Mouse (Mus musculus): ENCODE measurements at regions not wholly inside any gene's neighbourhood (a gene's known extent, or its start where the extent isn't known, plus 50 kb on each side); places are given as distances from the start of the nearest gene placed in this dataset.

DNA sequence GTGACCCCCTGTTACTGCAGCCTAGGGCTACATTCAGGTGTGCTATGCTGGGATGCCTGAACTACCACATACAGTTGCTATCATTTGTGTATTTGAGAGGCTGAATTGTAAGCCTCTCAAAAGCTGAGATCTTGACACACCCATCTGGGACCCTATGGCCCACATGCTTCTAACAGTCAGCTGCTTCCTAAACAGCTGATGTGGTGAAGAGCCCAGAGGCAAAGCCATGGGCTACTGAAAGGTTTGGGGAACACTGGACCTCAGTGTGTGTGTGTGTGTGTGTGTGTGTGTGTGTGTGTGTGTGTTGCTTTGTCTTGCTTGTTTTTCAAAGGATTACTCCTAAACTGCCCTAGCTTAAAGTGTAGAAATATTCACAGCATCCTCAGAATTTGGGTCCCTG lies 75.0 kb downstream of the Lbh start:
- DNase-seq, result no peak

GRCm38 (mm10) chr17:72993626-72994025 lies 75.5 kb downstream of the Lbh start:
- no peak for DNase-seq

DNA sequence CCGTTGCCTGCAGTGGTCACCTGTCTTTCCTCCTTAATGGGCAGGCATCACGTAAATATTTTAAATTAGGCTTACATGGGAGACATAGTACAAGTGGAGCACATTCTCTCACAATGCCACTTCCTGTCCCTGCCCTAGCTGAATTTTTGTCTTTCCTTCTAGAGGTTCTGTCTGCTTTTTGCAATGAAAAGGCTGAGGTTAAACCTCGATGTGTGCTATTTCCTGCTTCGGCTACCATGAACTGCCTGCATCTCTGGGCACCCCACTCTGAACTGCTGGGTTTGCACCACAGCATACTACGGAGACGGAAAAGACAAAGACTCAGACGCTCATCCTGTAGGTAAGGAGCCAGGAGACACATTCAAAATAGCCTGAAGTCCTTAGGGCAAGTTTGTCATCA lies 78.4 kb downstream of the Lbh start:
- DNase-seq, result no peak

- peak; percentile 21 for DNase-seq
Measured at GRCm38 (mm10) chr17:72997301-72997921, 79.3 kb downstream of the Lbh start.

GRCm38 (mm10) chr17:73005100-73005499 lies 87.0 kb downstream of the Lbh start:
- no peak for DNase-seq

DNA sequence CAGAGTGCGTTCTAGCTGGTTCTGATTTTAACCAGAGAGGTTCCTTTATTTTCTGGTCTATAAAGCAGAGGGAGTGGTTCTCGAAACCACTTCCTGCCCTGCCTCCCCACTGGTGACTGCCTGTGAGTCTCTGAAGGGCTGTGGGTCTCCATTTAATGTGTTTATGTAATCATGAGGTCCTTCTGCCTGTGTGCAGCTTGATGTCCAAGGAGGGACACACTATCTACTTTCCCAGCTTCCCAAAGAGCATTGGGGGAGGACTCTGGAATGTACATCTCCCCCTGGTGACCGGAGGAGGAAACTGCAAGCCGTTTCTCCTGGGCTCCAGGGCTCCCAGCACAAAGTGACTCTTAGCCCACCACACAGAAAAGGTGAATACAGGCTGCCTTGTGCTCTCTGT lies 90.8 kb downstream of the Lbh start:
- DNase-seq, result peak; percentile 42

- no peak for DNase-seq
Measured at GRCm38 (mm10) chr17:73009962-73010361, 91.9 kb downstream of the Lbh start.

DNA sequence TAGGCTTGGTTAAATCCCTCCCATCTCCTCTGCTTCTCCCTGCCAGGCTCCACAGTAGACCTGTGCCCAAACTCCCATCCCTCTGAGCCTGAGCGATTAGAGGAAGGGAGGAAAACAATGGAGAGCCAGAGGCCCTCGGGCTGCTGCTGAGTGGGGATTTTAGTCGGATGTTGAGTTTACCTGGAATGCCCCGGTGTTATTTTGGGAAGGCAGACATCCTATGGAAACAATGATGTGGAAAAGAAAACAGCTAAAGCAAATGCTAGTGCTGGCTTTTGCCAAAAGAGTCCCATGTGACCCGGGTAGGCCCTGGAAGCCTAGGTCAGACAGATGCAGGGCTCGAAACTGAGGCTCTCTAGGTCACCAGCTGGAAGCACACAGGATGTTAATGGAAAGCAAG lies 94.3 kb downstream of the Lbh start:
- DNase-seq, result no peak

GRCm38 (mm10) chr17:73012954-73013353 lies 94.8 kb upstream of the Lclat1 start:
- no peak for DNase-seq

DNA sequence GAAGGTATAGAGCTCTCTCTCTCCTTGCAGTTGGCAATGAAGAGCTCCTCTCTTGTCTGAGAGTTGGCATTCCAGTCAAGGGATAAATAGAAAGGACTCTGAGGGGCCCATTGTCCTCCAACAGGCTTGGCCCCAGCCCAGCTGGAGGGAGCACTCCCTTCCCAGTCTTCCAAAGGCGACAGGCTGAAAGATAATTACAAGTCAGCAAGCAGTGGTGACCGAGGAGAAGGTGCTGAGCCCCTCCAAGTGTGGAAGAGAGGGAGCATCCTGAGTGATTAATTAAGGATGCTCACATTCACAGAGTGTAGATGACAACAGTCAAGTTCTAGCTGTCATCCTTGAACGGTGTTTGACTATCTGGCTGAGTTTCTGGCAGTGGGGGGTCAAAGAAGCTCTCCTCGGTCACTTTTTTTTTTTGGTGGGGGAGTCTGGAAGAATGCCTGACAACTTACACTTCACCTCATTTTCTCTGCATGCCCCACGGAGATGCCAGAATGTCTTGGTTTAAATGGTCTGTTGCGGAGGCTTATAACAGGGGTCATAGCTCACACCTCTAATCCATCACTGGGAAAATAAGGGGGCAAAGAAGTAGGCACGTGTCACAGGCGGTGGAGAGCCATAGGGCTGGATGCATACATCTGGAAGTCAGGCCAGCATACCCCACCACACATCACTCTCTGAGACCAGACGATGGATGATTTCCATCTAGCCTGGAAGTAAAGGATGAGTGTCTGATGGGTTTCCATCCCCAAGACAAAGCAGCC lies 93.5 kb upstream of the Lclat1 start:
- DNase-seq, result no peak

- DNase-seq, result no peak
Measured at GRCm38 (mm10) chr17:73017173-73017572, 90.6 kb upstream of the Lclat1 start.

- peak; percentile 24 for DNase-seq
Measured at GRCm38 (mm10) chr17:73022630-73023051, 85.1 kb upstream of the Lclat1 start.

GRCm38 (mm10) chr17:73023362-73024107 lies 84.2 kb upstream of the Lclat1 start:
- no peak for DNase-seq

DNA sequence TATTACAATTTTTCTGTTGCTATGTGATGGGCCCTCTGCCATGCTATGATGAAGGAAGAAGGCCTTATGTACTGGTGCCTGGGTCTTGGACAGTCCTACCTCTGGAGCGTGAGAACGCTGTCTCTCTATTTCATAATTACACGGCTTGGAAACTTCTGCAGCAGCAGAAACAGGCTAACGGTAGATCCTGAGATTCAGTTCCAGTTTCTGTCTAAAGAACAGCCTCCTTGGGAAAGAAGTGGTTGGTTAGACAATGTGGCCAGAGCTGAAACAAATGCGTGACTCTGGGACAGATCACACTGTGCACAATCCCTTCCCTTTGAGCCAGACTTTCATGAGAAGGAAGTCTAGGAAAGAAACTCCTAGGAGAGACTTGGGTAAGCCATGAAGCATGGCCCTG lies 80.7 kb upstream of the Lclat1 start:
- no peak for DNase-seq

GRCm38 (mm10) chr17:73031796-73032195 lies 76.0 kb upstream of the Lclat1 start:
- no peak for DNase-seq

- DNase-seq, result no peak
Measured at GRCm38 (mm10) chr17:73032326-73032725, 75.5 kb upstream of the Lclat1 start.

- DNase-seq, result no peak
Measured at GRCm38 (mm10) chr17:73034420-73034819, 73.4 kb upstream of the Lclat1 start.

DNA sequence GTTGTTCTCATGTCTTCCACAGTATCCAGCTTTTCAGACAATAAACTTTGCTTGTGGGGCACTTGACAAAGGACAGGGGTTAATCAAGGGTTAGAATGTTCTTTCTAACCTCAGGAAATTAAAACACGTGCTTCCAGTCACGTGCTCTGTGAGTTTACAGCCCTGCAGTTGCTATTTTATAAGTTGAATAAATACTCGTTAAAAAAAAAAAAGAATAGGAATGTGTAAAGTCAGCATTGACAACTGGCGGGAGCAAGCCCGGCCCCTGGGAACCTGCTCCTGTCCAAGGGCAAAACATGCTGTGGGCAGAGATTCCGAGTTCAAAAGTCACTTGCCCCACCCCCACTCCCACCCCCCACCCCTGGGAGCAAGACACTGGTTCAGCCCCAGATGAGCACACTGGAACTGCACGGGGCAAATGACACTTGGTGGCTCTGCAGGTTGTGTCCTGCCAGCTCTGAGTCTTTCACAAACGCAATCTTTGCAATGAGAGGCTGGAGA lies 72.8 kb upstream of the Lclat1 start:
- DNase-seq, result no peak

- no peak for DNase-seq
Measured at GRCm38 (mm10) chr17:73036845-73037244, 70.9 kb upstream of the Lclat1 start.

DNA sequence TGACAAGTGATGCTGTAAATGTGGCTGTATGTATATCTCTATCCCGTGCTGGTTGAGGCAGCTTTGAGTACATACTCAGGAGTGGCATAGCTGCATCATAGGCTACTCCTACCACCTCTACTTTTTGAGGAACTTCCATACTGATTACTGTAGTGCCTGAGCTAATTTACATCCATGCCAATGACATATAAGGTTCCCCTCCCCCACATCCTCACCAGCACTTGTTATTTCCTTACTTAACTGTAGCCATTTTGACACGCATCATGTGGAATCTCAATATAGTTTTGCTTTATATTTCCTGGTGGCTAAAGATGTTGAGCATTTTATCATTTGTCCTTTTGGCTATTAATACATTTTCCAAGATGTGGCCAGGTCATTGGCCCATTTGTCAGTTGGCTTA lies 69.2 kb upstream of the Lclat1 start:
- no peak for DNase-seq

DNA sequence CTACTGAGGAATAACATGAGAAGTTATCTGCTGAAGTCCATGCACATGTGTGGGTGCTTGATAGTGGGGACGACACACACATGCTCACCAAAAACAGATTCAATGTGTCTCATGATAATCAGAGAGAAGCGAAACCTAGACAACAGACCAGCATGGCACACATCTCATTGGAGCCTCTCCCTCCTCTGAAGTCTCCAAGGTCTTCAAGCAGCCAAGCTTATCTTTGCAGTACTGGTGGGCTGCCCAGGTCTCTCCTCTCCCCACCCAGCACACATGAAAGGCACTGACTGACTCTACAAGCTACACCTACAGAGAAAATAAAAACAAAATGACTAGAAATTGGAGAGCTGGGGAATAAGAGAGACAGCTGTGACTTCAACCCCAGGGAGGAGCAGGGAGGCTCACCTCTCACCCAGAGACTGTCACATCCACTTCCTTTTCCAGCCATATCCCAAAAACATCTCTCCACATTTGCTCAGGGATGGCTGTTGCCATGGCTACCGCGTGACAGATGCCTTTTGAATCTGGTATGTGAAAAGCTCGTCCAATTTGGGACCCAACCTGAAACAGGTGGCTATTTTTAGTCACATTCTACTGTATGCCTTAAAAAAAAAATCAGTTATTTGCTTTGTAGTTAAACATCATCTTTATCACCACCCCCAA lies 62.7 kb upstream of the Lclat1 start:
- peak; percentile 51 for DNase-seq

- DNase-seq, result no peak
Measured at GRCm38 (mm10) chr17:73046985-73047384, 60.8 kb upstream of the Lclat1 start.

DNA sequence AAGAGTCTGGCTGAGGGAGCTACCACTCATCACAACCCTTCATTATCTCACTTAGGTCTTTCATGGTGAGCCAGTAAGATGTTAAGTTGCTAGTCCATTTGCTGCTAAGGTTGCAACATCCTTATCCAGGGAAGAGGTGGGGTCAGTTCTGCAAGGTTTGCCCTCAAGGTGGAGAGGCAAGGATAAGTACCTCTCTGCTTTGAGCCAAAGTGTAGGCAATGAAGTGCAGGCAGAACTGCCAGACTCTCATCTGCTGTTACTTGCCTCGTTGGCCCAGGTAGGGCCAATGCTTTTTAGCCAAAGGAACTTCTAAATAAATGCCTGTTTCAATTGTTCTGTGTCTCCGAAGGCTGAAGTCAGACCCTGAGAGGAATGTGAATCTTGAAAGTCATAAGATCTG lies 59.6 kb upstream of the Lclat1 start:
- no peak for DNase-seq

All from right cerebral cortex, postnatal 14 days (tissue).